Mouse (Mus musculus) layer of hippocampus, postnatal 14 days (tissue): Measurements from ENCODE around the gene Ypel1. TPM values are rescaled to one million over a fixed set of nuclear protein-coding genes. Genes with fewer than 3 reads are reported as not detected.

Source experiments
- microRNA-seq, 2 experiments: library from miRNA; unstranded; fragments of <30 nt; microRNA quantifications; one replicate each; pipeline ENCODE4 v1.2.0; 2021
- total RNA-seq, 2 experiments: library from RNA; stranded (reverse); gene quantifications; 2 replicates each; pipeline ENCODE4 v1.2.3; 2021

The Ypel1 gene
- total RNA-seq, 2 experiments from 2014 or later: 40.6 to 50.1 TPM

Small RNA genes lying within 50 kb of the gene (microRNA-seq; reads per million reads assigned to microRNA genes)
- gene Mir130b: 117 to 153 reads per million in 2 experiments
- 1.1 to 7.7 reads per million in 2 experiments for gene Mir301b

Other genes with a start within 250 kb of the Ypel1 start
- gene Spag6l, start 240.2 kb upstream of the Ypel1 start, total RNA-seq: 10 to 100 TPM; 11.3 to 13.6 TPM
- gene Igll1, start 205.7 kb upstream of the Ypel1 start, total RNA-seq: not detected
- gene Top3b, start 199.0 kb upstream of the Ypel1 start, total RNA-seq: 10 to 100 TPM; 57.9 to 67.3 TPM
- 1 to 10 TPM in 1 of 2 experiments, not detected in 1; 1.8 TPM for gene Vpreb1, start 198.9 kb upstream of the Ypel1 start, total RNA-seq
- gene Ppm1f, start 173.2 kb upstream of the Ypel1 start, total RNA-seq: 10 to 100 TPM; 29.2 to 31.6 TPM
- 100 to 1,000 TPM; 453 to 458 TPM for gene Mapk1, start 86.3 kb upstream of the Ypel1 start, total RNA-seq
- 10 to 100 TPM; 89.8 to 89.9 TPM for gene Ppil2, start 41.6 kb downstream of the Ypel1 start, total RNA-seq
- 1 to 10 TPM in 1 of 2 experiments, under 1 TPM in 1; 0.97 to 1.2 TPM for gene 2610318N02Rik, start 55.5 kb downstream of the Ypel1 start, total RNA-seq
- gene Sdf2l1, start 62.7 kb downstream of the Ypel1 start, total RNA-seq: 10 to 100 TPM; 15.8 to 24.9 TPM
- 10 to 100 TPM; 33.6 to 34.8 TPM for gene Ydjc, start 74.9 kb downstream of the Ypel1 start, total RNA-seq
- gene Ccdc116, start 77.5 kb downstream of the Ypel1 start, total RNA-seq: 1 to 10 TPM; 3.0 to 3.3 TPM
- gene Ube2l3, start 133.0 kb downstream of the Ypel1 start, total RNA-seq: 100 to 1,000 TPM; 157 to 159 TPM
- 1 to 10 TPM; 2.5 to 3.1 TPM for gene Rimbp3, start 138.9 kb downstream of the Ypel1 start, total RNA-seq
- 1 to 10 TPM; 4.3 to 4.4 TPM for gene Hic2, start 163.9 kb downstream of the Ypel1 start, total RNA-seq
- 100 to 1,000 TPM in 1 of 2 experiments, 10 to 100 TPM in 1; 86.7 to 100 TPM for gene Tmem191c, start 206.4 kb downstream of the Ypel1 start, total RNA-seq